Mouse (Mus musculus) hindbrain, embryonic 16.5 days (tissue): ENCODE measurements around the gene Tbcb. TPM values are rescaled to one million over a fixed set of nuclear protein-coding genes. Genes with fewer than 3 reads are reported as not detected.

Experiments
- ATAC-seq: fragments of 200-750 bp; cut with Nextera tagmentation; 2 replicates; pipeline ENCODE4 v1.8.0; 2017; ENCODE audit warnings: moderate TSS enrichment, moderate library complexity
- H3K27ac ChIP-seq: fragments of 300-500 bp; sonication (generic); 2 replicates; pipeline ENCODE4 v1.5.1; 2014; ENCODE audit warnings: low read depth, mild to moderate bottlenecking, control low read depth, low read length, moderate library complexity
- H3K27me3 ChIP-seq: fragments of 300-500 bp; sonication (generic); replicated peaks from 2 replicates; pipeline ENCODE4 v1.6.1; 2014; ENCODE audit warnings: low read length; ENCODE audit not compliant: control insufficient read depth, insufficient read depth
- H3K36me3 ChIP-seq: fragments of 300-500 bp; sonication (generic); 2 replicates; pipeline ENCODE4 v1.6.1; 2014; ENCODE audit warnings: mild to moderate bottlenecking, low read length, moderate library complexity, mixed read lengths; ENCODE audit not compliant: control insufficient read depth, insufficient read depth
- H3K4me1 ChIP-seq: fragments of 300-500 bp; sonication (generic); 2 replicates; pipeline ENCODE4 v1.6.1; 2014; ENCODE audit warnings: low read depth, low read length; ENCODE audit not compliant: control insufficient read depth, insufficient read depth
- H3K4me2 ChIP-seq: fragments of 300-500 bp; sonication (generic); 2 replicates; pipeline ENCODE4 v1.6.1; 2014; ENCODE audit warnings: mild to moderate bottlenecking, low read length, control low read depth, moderate library complexity
- H3K4me3 ChIP-seq: fragments of 300-500 bp; sonication (generic); 2 replicates; pipeline ENCODE4 v1.5.1; 2014; ENCODE audit warnings: mild to moderate bottlenecking, low read length, control low read depth, moderate library complexity
- H3K9ac ChIP-seq: fragments of 300-500 bp; sonication (generic); 2 replicates; pipeline ENCODE4 v1.6.1; 2014; ENCODE audit warnings: low read depth, mild to moderate bottlenecking, control low read depth, low read length, moderate library complexity
- H3K9me3 ChIP-seq: fragments of 300-500 bp; sonication (generic); 2 replicates; pipeline ENCODE4 v1.6.1; 2014; ENCODE audit warnings: mild to moderate bottlenecking, low read length, moderate library complexity; ENCODE audit not compliant: control insufficient read depth
- WGBS: fragments of 180-500 bp; shearing (Covaris S2); extraction: QIAGEN DNeasy Blood & Tissue Kit; methylation state at CpG from one replicate; pipeline ENCODE4 v1.1.7; 2014; 5-methylcytosine and 5-hydroxymethylcytosine counted together
- polyA plus RNA-seq: library from polyadenylated mRNA; unstranded; fragments of >200 nt; fragmentation: Nextera tagmentation; extraction: Ambion mirVana; gene quantifications from 2 replicates; pipeline ENCODE4 v1.2.1, GENCODE M21; 2015

Gene Tbcb
- polyA plus RNA-seq = 465 and 500 TPM in 2 replicates

- Histone ChIP-seq H3K27ac (peak within 1 kb of the TSS; percentile 98), H3K4me2 (peak within 1 kb of the TSS; percentile 78), H3K4me3 (peak within 1 kb of the TSS; percentile 74), H3K27me3 (no peaks in the 10 kb centered on the region), H3K36me3 (peaks cover 27% of the 10 kb centered on the region), H3K4me1 (peaks cover 18% of the 10 kb centered on the region), H3K9me3 (no peaks in the 10 kb centered on the region), H3K9ac (peak within 1 kb of the TSS; percentile 73)
- under 1% methylated on average over 67 of the region's 67 CpGs for WGBS
- peak; percentile 96 for ATAC-seq
Measured at GRCm38 (mm10) chr7:30231669-30232454, at the start of gene Tbcb, which contains the start of gene Polr2i. TSS of gene Tbcb (minus strand) at chr7:30232272. TSS of gene Polr2i (plus strand) at chr7:30231948.

GRCm38 (mm10) chr7:30281522-30281921 lies 49.5 kb upstream of the Tbcb start:
- Histone ChIP-seq H3K36me3 (no peaks in the 10 kb centered on the region), H3K4me2 (no peak overlapping the region), H3K27me3 (no peaks in the 10 kb centered on the region), H3K9me3 (no peaks in the 10 kb centered on the region), H3K27ac (no peak overlapping the region), H3K4me1 (peaks cover 2% of the 10 kb centered on the region; the same call in 1 of the 2 replicates), H3K9ac (no peak overlapping the region), H3K4me3 (no peak overlapping the region)
- 74% methylated on average over 4 of the region's 4 CpGs for WGBS
- no peak for ATAC-seq

- no peaks in the 10 kb centered on the region for H3K27me3 ChIP-seq
- peak overlapping the region; percentile 99 for H3K27ac ChIP-seq
- peak; percentile 89 for ATAC-seq
- H3K4me1 ChIP-seq = peaks cover 2% of the 10 kb centered on the region; the same call in 1 of the 2 replicates
- under 1% methylated on average over 20 of the region's 20 CpGs for WGBS
- H3K9ac ChIP-seq = peak overlapping the region; percentile 66
- H3K4me2 ChIP-seq = peak overlapping the region; percentile 99
- H3K4me3 ChIP-seq = peak overlapping the region; percentile 74
- H3K36me3 ChIP-seq = no peaks in the 10 kb centered on the region
- no peaks in the 10 kb centered on the region for H3K9me3 ChIP-seq
Measured at GRCm38 (mm10) chr7:30280670-30281138, 48.6 kb upstream of the Tbcb start.

GRCm38 (mm10) chr7:30279951-30280669 lies 48.0 kb upstream of the Tbcb start, which contains the start of the genes Thap8 and Wdr62:
TSS of gene Thap8 (plus strand) at chr7:30280094.
TSS of gene Wdr62 (minus strand) at chr7:30280419.
- no peaks in the 10 kb centered on the region for H3K36me3 ChIP-seq
- H3K4me3 ChIP-seq = peak within 1 kb of the TSS; percentile 74
- peaks cover 2% of the 10 kb centered on the region; the same call in 1 of the 2 replicates for H3K4me1 ChIP-seq
- peak within 1 kb of the TSS; percentile 99 for H3K4me2 ChIP-seq
- H3K27ac ChIP-seq = peak within 1 kb of the TSS; percentile 99
- no peaks in the 10 kb centered on the region for H3K9me3 ChIP-seq
- peak; percentile 97 for ATAC-seq
- WGBS = under 1% methylated on average over 48 of the region's 49 CpGs
- H3K9ac ChIP-seq = peak within 1 kb of the TSS; percentile 66
- H3K27me3 ChIP-seq = no peaks in the 10 kb centered on the region

- H3K9ac ChIP-seq = peak overlapping the region; percentile 46; the same call in 1 of the 2 replicates
- WGBS = 0% methylated on average over 6 of the region's 6 CpGs
- peaks cover 2% of the 10 kb centered on the region; the same call in 1 of the 2 replicates for H3K4me1 ChIP-seq
- H3K9me3 ChIP-seq = no peaks in the 10 kb centered on the region
- no peak for ATAC-seq
- H3K4me3 ChIP-seq = peak overlapping the region; percentile 74
- H3K36me3 ChIP-seq = no peaks in the 10 kb centered on the region
- H3K27me3 ChIP-seq = no peaks in the 10 kb centered on the region
- no peak overlapping the region; the same call in 1 of the 2 replicates for H3K27ac ChIP-seq
- H3K4me2 ChIP-seq = peak overlapping the region; percentile 99
Measured at GRCm38 (mm10) chr7:30279536-30279935, 47.5 kb upstream of the Tbcb start.

GRCm38 (mm10) chr7:30278911-30279310 lies 46.8 kb upstream of the Tbcb start:
- WGBS = 62% methylated on average over 2 of the region's 2 CpGs
- no peak for ATAC-seq
- Histone ChIP-seq H3K27me3 (no peaks in the 10 kb centered on the region), H3K4me2 (no peak overlapping the region), H3K36me3 (no peaks in the 10 kb centered on the region), H3K9ac (no peak overlapping the region), H3K4me1 (peaks cover 2% of the 10 kb centered on the region; the same call in 1 of the 2 replicates), H3K9me3 (no peaks in the 10 kb centered on the region), H3K27ac (no peak overlapping the region), H3K4me3 (no peak overlapping the region)

- Histone ChIP-seq H3K9me3 (no peaks in the 10 kb centered on the region), H3K27me3 (no peaks in the 10 kb centered on the region), H3K27ac (no peak overlapping the region), H3K36me3 (no peaks in the 10 kb centered on the region; the same call in 1 of the 2 replicates), H3K9ac (no peak overlapping the region), H3K4me3 (no peak overlapping the region), H3K4me2 (no peak overlapping the region), H3K4me1 (no peaks in the 10 kb centered on the region; the same call in 1 of the 2 replicates)
- ATAC-seq = no peak
- WGBS = 89% methylated on average over 6 of the region's 6 CpGs
Measured at GRCm38 (mm10) chr7:30274383-30274782, 42.3 kb upstream of the Tbcb start.

GRCm38 (mm10) chr7:30269641-30270040 lies 37.6 kb upstream of the Tbcb start:
- no peak overlapping the region for H3K9ac ChIP-seq
- H3K9me3 ChIP-seq = no peaks in the 10 kb centered on the region
- H3K4me3 ChIP-seq = no peak overlapping the region
- WGBS = 87% methylated on average over 4 of the region's 4 CpGs
- H3K27me3 ChIP-seq = no peaks in the 10 kb centered on the region
- no peaks in the 10 kb centered on the region; the same call in 1 of the 2 replicates for H3K36me3 ChIP-seq
- no peaks in the 10 kb centered on the region for H3K4me1 ChIP-seq
- no peak for ATAC-seq
- H3K4me2 ChIP-seq = no peak overlapping the region
- no peak overlapping the region for H3K27ac ChIP-seq
